Mouse (Mus musculus) midbrain, postnatal 0 days (tissue): ENCODE measurements at regions not wholly inside any gene's neighbourhood (a gene's known extent, or its start where the extent isn't known, plus 50 kb on each side); places are given as distances from the start of the nearest gene placed in this dataset.

Experiments used
- ATAC-seq: fragments of 200-750 bp; cut with Nextera tagmentation; 2 replicates; pipeline ENCODE4 v1.8.0; 2017; ENCODE audit warnings: moderate number of reproducible peaks, mild to moderate bottlenecking, moderate TSS enrichment, moderate library complexity; ENCODE audit not compliant: low FRiP score
- DNase-seq: peaks from one replicate; pipeline ENCODE4 v3.0.0-alpha.2; 2015; ENCODE audit warnings: low spot score
- H3K27ac ChIP-seq: fragments of 300-500 bp; sonication (generic); 2 replicates; pipeline ENCODE4 v1.5.1; 2014; ENCODE audit warnings: low read depth, mild to moderate bottlenecking, low read length, mixed read lengths
- H3K27me3 ChIP-seq: fragments of 300-500 bp; sonication (generic); 2 replicates; pipeline ENCODE4 v1.6.1; 2014; ENCODE audit warnings: low read length, control low read depth, mixed read lengths; ENCODE audit not compliant: insufficient read depth
- H3K36me3 ChIP-seq: fragments of 300-500 bp; sonication (generic); 2 replicates; pipeline ENCODE4 v1.6.1; 2014; ENCODE audit warnings: low read length, control low read depth, mixed read lengths; ENCODE audit not compliant: insufficient read depth
- H3K4me1 ChIP-seq: fragments of 300-500 bp; sonication (generic); 2 replicates; pipeline ENCODE4 v1.6.1; 2014; ENCODE audit warnings: mild to moderate bottlenecking, control low read depth, antibody characterized with exemption, low read length, mixed read lengths; ENCODE audit not compliant: insufficient read depth
- H3K4me2 ChIP-seq: fragments of 300-500 bp; sonication (generic); 2 replicates; pipeline ENCODE4 v1.6.1; 2014; ENCODE audit warnings: low read depth, mild to moderate bottlenecking, low read length, mixed read lengths; ENCODE audit not compliant: poor library complexity, severe bottlenecking
- H3K4me3 ChIP-seq: fragments of 300-500 bp; sonication (generic); 2 replicates; pipeline ENCODE4 v1.5.1; 2014; ENCODE audit warnings: low read depth, mild to moderate bottlenecking, low read length, moderate library complexity
- H3K9ac ChIP-seq: fragments of 300-500 bp; sonication (generic); replicated peaks from 2 replicates; pipeline ENCODE4 v1.6.1; 2014; ENCODE audit warnings: mild to moderate bottlenecking, low read length, moderate library complexity, mixed read lengths; ENCODE audit not compliant: poor library complexity, severe bottlenecking
- H3K9me3 ChIP-seq: fragments of 300-500 bp; sonication (generic); 2 replicates; pipeline ENCODE4 v1.6.1; 2016; ENCODE audit warnings: low read length, control low read depth
- CTCF ChIP-seq: IDR thresholded peaks from 2 replicates; pipeline ENCODE4 v1.5.1; 2016; ENCODE audit warnings: antibody characterized with exemption, mild to moderate bottlenecking
- WGBS: fragments of 180-500 bp; shearing (Covaris S2); extraction: QIAGEN DNeasy Blood & Tissue Kit; methylation state at CpG from one replicate; pipeline ENCODE4 v1.1.7; 2014; 5-methylcytosine and 5-hydroxymethylcytosine counted together

GRCm38 (mm10) chr11:71976724-71977481 is 60.4 kb downstream of the Aipl1 start:
- TF ChIP-seq CTCF = no peak
- H3K4me3 ChIP-seq = no peak overlapping the region
- no peaks in the 10 kb centered on the region for H3K9me3 ChIP-seq
- H3K4me2 ChIP-seq = no peak overlapping the region
- WGBS = 74% methylated on average over 15 of the region's 15 CpGs
- no peak overlapping the region for H3K9ac ChIP-seq
- ATAC-seq = no peak
- peak; percentile 30 for DNase-seq
- no peaks in the 10 kb centered on the region for H3K27me3 ChIP-seq
- H3K36me3 ChIP-seq = no peaks in the 10 kb centered on the region
- H3K4me1 ChIP-seq = no peaks in the 10 kb centered on the region
- H3K27ac ChIP-seq = no peak overlapping the region

GRCm38 (mm10) chr11:71971351-71971750 is 66.0 kb downstream of the Aipl1 start:
- no peak for ATAC-seq
- Histone ChIP-seq H3K4me1 (no peaks in the 10 kb centered on the region), H3K9me3 (no peaks in the 10 kb centered on the region), H3K27ac (no peak overlapping the region), H3K36me3 (no peaks in the 10 kb centered on the region), H3K27me3 (no peaks in the 10 kb centered on the region), H3K4me3 (no peak overlapping the region), H3K9ac (no peak overlapping the region), H3K4me2 (no peak overlapping the region)
- no peak for TF ChIP-seq CTCF
- DNase-seq = no peak
- 76% methylated on average over 5 of the region's 5 CpGs for WGBS

GRCm38 (mm10) chr11:71962306-71962705 is 75.0 kb downstream of the Aipl1 start:
- Histone ChIP-seq H3K4me3 (no peak overlapping the region), H3K27ac (no peak overlapping the region), H3K36me3 (no peaks in the 10 kb centered on the region), H3K4me2 (no peak overlapping the region), H3K9ac (no peak overlapping the region), H3K9me3 (no peaks in the 10 kb centered on the region), H3K27me3 (no peaks in the 10 kb centered on the region), H3K4me1 (no peaks in the 10 kb centered on the region)
- ATAC-seq (no peak), DNase-seq (no peak)
- TF ChIP-seq CTCF = no peak
- WGBS = 85% methylated on average over 3 of the region's 3 CpGs

- no peak for TF ChIP-seq CTCF
- Histone ChIP-seq H3K4me1 (peaks cover 7% of the 10 kb centered on the region; the same call in 1 of the 2 replicates), H3K4me3 (no peak overlapping the region), H3K4me2 (no peak overlapping the region), H3K27me3 (no peaks in the 10 kb centered on the region), H3K9ac (no peak overlapping the region), H3K36me3 (no peaks in the 10 kb centered on the region), H3K27ac (peak overlapping the region; percentile 1; the same call in 1 of the 2 replicates), H3K9me3 (no peaks in the 10 kb centered on the region)
- 0 out of 2 replicates have a peak, but pooled peaks have one; percentile 38 for ATAC-seq
- 19% methylated on average over 2 of the region's 2 CpGs for WGBS
- DNase-seq = no peak
Measured at GRCm38 (mm10) chr11:71952533-71952932, 84.8 kb downstream of the Aipl1 start.

GRCm38 (mm10) chr11:71947161-71947560 is 90.1 kb downstream of the Aipl1 start:
- DNase-seq (peak; percentile 69), ATAC-seq (no peak)
- H3K9ac ChIP-seq = no peak overlapping the region
- no peak overlapping the region for H3K4me3 ChIP-seq
- H3K9me3 ChIP-seq = no peaks in the 10 kb centered on the region
- H3K4me1 ChIP-seq = peaks cover 5% of the 10 kb centered on the region; the same call in 1 of the 2 replicates
- H3K27me3 ChIP-seq = peaks cover 6% of the 10 kb centered on the region; the same call in 1 of the 2 replicates
- no peak for TF ChIP-seq CTCF
- H3K4me2 ChIP-seq = no peak overlapping the region
- H3K27ac ChIP-seq = no peak overlapping the region
- 47% methylated on average over 5 of the region's 5 CpGs for WGBS
- no peaks in the 10 kb centered on the region for H3K36me3 ChIP-seq

- no peak overlapping the region for H3K9ac ChIP-seq
- H3K4me3 ChIP-seq = no peak overlapping the region
- H3K4me1 ChIP-seq = peaks cover 5% of the 10 kb centered on the region; the same call in 1 of the 2 replicates
- ATAC-seq (no peak), DNase-seq (no peak)
- H3K9me3 ChIP-seq = no peaks in the 10 kb centered on the region
- H3K36me3 ChIP-seq = no peaks in the 10 kb centered on the region
- TF ChIP-seq CTCF = no peak
- no peak overlapping the region for H3K4me2 ChIP-seq
- H3K27me3 ChIP-seq = peaks cover 6% of the 10 kb centered on the region; the same call in 1 of the 2 replicates
- H3K27ac ChIP-seq = no peak overlapping the region
Measured at GRCm38 (mm10) chr11:71945098-71945413, 92.3 kb downstream of the Aipl1 start.
